Mouse (Mus musculus) MEL-GATA-1-ER (cell line): ENCODE data around the gene Sin3a.
A peak's percentile ranks its signal among the peaks of the same experiment; 100 is the strongest.

Experiments used
- DNase-seq: peaks from one replicate; pipeline ENCODE4 v3.0.0-alpha.2; 2012; ENCODE audit warnings: low read depth; ENCODE audit errors: extremely low read depth

The Sin3a gene

GRCm38 (mm10) chr9:57071801-57072351, at the start of gene Sin3a:
Gene Sin3a (plus strand): TSS chr9:57072040.
- DNase-seq = peak; percentile 74

- no peak for DNase-seq
Measured at GRCm38 (mm10) chr9:57031756-57032155, 40.1 kb upstream of the Sin3a start.

GRCm38 (mm10) chr9:57056237-57056636, 15.6 kb upstream of the Sin3a start:
- peak; percentile 50 for DNase-seq

GRCm38 (mm10) chr9:57064164-57064563, 7.7 kb upstream of the Sin3a start:
- no peak for DNase-seq

- DNase-seq = no peak
Measured at GRCm38 (mm10) chr9:57068266-57068665, 3.6 kb upstream of the Sin3a start.

GRCm38 (mm10) chr9:57070262-57070661, 1.6 kb upstream of the Sin3a start:
- DNase-seq = peak; percentile 44

- DNase-seq = peak; percentile 26
Measured at GRCm38 (mm10) chr9:57070800-57071545, 867 bp upstream of the Sin3a start.

- DNase-seq = no peak
Measured at GRCm38 (mm10) chr9:57072526-57072988, 717 bp downstream of the Sin3a start.

- peak; percentile 100 for DNase-seq
Measured at GRCm38 (mm10) chr9:57072989-57073789, 1.3 kb downstream of the Sin3a start.

- no peak for DNase-seq
Measured at GRCm38 (mm10) chr9:57073790-57074094, 1.9 kb downstream of the Sin3a start.

GRCm38 (mm10) chr9:57074171-57074821, 2.5 kb downstream of the Sin3a start:
- peak; percentile 24 for DNase-seq

- peak; percentile 81 for DNase-seq
Measured at GRCm38 (mm10) chr9:57074822-57075603, 3.2 kb downstream of the Sin3a start.

GRCm38 (mm10) chr9:57075681-57076381, 4.0 kb downstream of the Sin3a start:
- peak; percentile 99 for DNase-seq

- peak; percentile 65 for DNase-seq
Measured at GRCm38 (mm10) chr9:57076701-57077660, 5.1 kb downstream of the Sin3a start.

- DNase-seq = no peak
Measured at GRCm38 (mm10) chr9:57082236-57082635, 10.4 kb downstream of the Sin3a start.

GRCm38 (mm10) chr9:57117261-57117755, 45.5 kb downstream of the Sin3a start:
- DNase-seq = no peak

- DNase-seq = no peak
Measured at GRCm38 (mm10) chr9:57129641-57130040, 57.8 kb downstream of the Sin3a start.

GRCm38 (mm10) chr9:57130577-57131433, 59.0 kb downstream of the Sin3a start, which contains the start of gene Man2c1:
Gene Man2c1 (plus strand): TSS chr9:57130690.
- DNase-seq = peak; percentile 92
